Mouse (Mus musculus): Measurements from ENCODE around the gene Nupl1. TPM values are rescaled to one million over a fixed set of nuclear protein-coding genes. Genes with fewer than 3 reads are reported as not detected.

Gene Nupl1
- polyA plus RNA-seq, 1 experiment from 2014 or later: 0.05 TPM

MicroRNAs encoded within 50 kb of the gene (microRNA counts, 519-probe panel; counts per million panel counts)
- 1,255 counts per million, percentile 77 among the panel's probes with 10 or more counts for microRNA mmu-miR-719

Other genes with a start within 250 kb of the Nupl1 start
- gene Atp8a2, start 54.3 kb downstream of the Nupl1 start, polyA plus RNA-seq (2016; fragmentation: Nextera tagmentation; extraction: Ambion mirVana): 4.4 and 8.0 TPM in 2 replicates
- gene Gm49336, start 76 bp upstream of the Nupl1 start, polyA plus RNA-seq (2016; fragmentation: Nextera tagmentation; extraction: Ambion mirVana): 44.0 and 62.6 TPM in 2 replicates
- gene Mtmr6, start 13.8 kb upstream of the Nupl1 start, polyA plus RNA-seq (2016; fragmentation: Nextera tagmentation; extraction: Ambion mirVana): 32.2 and 35.9 TPM in 2 replicates
- 8.2 and 13.5 TPM in 2 replicates for gene Amer2, start 121.8 kb upstream of the Nupl1 start, polyA plus RNA-seq (2016; fragmentation: Nextera tagmentation; extraction: Ambion mirVana)

All from hindbrain, embryonic 10.5 days (tissue).